Mouse (Mus musculus) thymus, postnatal 36 days (tissue): ENCODE measurements around the gene Pnpla7.
A peak's percentile ranks its signal among the peaks of the same experiment; 100 is the strongest.
"Not testable (repeated sequence)": the region's sequence is repeated elsewhere in the genome, so short reads cannot be mapped to it uniquely, and the experiment has no call there.

Experiments
- DNase-seq, 2 experiments: peaks; one replicate each; pipeline ENCODE4 v3.0.0; 2022; ENCODE audit warnings: mixed read lengths in 2 of 2

Gene Pnpla7

DNA sequence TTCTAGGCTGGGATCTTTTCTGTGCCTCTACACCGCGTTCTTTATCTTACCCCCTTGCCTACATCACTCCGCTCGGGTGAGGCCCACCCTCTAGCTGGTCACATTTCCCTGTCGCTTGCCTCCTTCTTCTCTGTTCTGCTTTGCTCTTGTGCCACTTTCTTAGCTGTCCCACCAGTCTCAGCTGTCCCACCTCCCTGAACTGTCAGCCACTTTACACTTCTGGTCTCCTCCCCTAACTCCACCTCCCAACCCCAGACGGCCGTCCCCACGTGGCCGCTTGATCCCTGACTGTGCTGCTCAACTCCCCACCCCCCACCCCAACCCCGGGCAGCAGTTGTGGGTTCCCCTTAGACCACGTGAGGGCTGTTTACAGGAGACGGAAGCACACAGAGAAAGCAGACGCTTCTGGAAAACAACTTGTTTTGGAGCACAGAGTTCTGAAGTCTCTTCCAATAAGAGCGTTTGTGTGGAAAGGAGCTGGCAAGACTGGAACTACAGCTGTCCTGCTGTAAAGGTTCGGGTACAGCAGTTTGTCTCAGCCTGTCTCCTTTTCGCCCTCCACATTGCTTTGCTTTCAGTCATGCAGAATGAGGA lies at the start of gene Pnpla7:
Gene Pnpla7, plus strand, starts transcription at position 330 of the 594 bp plus-strand sequence.
- peak; percentile 78 to 87 for DNase-seq

DNA sequence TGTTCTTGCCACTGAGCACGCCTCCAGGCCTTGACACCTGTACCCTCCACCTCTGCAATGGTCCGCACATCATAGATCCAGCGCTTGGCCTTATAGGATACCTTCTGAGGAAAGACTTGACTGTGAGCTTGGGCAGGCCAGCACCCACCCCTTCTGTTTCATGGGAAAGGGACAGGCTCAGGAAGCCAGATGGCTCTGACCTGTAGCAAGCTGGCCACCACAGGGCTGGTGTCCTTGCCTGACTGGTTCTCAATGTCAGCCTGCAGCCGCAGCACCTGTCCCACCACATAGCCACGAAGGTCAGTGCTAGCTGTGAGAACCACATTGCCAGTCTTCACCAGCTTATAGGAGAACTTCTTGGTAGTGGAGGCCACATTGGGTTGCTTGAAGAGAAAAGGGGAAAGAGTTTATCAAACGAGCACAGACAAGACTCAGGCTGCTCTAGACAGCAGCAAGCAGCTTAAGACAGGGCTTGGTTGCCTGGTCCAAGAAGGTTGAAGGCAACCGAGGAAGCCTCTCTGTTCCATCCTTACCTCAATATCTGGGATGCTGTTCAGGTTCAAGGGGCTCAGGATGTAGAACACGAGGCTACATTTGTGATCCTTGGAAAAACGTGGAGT lies 49.4 kb upstream of the Pnpla7 start:
- no peak for DNase-seq

DNA sequence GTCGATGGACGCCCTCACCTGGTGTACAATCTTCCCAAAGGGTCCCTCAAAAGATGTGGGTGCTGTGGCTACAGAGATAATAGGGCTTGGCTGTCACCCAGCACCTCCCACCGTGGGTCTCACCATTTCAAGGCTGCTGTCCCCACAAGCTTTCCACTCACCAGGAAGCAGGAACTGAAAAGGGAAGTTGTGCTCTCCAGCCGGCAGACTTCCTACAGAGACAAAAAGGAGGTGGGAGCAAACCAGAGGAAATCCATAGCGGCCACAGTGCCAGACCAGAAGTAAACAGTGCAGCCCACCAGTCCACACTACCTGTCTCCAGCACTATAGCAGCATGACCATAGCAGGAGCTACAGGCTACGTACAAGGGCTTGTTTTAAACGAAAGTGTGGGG lies 48.9 kb upstream of the Pnpla7 start:
- DNase-seq: no peak

DNA sequence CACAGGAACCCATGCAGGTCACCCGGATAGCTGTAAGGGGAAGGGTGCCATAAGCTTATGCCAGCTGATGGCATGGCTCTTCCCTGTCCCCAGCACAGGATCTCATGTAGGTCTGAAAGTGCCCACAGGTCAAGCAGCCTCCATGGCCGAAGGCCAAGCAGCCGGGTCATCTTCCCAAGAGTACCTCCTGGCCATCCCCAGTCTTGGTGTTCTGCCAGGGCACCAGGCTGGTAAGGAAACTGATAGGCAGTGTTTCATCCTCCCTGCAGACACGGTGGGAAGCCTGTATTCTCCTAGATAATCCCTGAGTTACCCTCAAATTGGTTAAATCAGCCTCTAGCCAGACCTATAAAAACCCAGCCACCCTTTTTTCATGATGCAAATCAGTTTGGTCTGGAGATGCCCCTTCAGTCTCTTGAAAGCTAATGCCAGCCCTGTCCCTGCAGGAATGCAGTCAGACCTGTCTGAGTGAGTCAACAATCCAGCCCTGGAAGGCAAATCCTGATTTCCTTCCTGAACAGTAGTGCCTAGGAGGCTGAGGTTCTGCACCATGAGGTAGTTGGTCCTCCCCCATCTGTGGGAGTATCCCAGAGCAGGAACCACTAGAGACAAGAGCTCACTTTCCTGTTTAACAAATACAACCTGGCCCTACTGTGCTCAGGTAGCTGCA lies 47.9 kb upstream of the Pnpla7 start:
- DNase-seq: no peak

DNA sequence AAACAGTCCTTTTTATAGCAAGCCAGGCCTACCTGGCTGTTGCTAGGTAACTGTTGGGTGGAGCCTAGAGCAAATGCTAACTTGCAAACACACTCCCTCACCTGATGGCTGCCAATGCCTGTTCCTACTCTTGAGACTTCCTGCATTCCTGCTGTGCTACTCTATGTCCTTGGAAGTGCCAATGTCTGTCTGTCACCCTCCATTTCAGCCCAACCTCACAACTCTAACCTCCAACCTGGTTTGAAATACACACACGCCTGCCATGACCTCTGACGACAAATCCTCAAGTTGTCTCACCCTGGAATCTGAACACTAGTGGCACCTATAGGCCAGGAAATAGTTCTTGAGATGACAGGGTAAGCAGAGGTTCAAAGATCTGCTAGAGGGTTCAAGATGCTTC lies 46.7 kb upstream of the Pnpla7 start:
- DNase-seq: no peak

DNA sequence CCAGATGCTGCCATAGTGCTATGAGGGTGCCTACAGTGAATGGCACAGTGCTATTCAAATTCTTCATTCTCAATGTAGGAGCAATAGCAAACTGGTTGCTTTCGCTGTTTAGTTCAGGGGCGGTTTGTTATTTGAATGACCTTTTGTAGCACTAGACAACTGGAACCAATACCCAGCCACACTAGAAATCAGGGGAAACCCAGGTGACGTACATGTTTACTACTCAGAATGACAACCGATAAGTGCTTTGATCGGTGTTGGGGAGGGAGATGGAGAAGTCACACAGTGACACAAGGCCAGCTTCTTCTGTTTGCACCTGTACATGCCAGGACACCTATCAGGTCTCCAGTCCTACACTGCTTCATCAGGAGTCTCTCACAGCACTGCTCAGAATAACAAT lies 46.2 kb upstream of the Pnpla7 start:
- no peak for DNase-seq

DNA sequence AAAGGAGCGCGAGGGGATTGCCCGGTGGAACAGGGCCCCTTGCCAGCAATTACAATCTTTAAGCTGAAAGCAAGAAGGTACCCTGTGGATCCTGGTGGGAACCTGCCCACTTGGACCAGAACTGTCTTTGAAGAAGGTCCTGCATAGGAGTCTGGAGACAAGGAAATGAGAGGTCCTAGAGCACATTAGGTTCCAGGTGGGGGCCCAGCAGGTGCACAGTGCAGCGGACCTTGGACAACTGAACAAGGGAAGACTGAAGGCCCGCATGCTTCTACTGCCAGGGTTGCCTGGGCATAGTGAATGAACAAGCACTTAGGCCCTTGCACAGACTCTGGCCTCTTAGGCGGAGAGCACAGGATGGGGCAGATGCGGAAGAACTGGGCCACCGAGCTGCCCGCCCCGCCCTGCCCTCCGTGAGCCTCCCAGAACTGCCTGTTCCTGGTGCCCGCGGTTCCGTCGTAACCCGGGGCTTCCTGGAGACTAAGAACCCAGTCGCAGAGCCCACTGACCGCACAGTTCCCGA lies 41.3 kb upstream of the Pnpla7 start:
- DNase-seq: no peak

DNA sequence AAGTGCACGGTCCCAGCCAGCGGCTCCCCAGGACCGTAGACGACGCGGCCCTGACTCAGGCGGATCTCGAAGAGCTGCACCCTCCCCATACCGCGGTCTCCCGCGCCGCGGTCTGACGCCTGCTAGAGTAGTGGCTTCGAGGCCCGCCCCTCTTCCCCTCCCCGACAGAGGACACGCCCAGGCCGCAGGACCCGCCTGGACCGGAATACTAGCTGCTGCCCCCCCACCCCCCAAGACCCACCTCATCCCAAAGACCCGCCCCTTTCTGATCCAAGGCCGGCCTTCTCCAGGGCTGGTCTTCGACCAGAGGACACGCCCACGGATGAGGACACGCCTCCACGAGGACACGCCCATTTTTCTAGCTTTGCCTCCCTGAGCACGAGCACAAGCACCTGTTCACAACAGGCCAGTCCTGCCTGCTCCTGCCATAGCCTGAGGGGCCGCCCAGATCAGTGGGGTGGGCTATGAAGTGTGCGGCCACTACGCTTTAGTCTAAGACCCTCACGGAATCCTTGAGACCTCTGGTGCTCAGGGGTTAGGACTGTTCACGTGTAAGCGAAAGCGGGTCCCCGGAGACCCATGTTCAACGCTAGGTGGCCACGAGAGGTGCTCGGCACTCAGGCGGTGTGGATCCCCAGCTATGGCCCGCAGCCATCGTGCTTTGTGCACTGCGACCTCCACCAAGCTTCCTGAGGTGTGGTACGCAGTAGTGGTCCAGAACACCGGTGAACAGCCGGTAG lies 40.6 kb upstream of the Pnpla7 start, which contains the start of gene Arrdc1:
Gene Arrdc1, minus strand, starts transcription at position 196 of the 740 bp plus-strand sequence.
- DNase-seq: peak; percentile 94 to 95

DNA sequence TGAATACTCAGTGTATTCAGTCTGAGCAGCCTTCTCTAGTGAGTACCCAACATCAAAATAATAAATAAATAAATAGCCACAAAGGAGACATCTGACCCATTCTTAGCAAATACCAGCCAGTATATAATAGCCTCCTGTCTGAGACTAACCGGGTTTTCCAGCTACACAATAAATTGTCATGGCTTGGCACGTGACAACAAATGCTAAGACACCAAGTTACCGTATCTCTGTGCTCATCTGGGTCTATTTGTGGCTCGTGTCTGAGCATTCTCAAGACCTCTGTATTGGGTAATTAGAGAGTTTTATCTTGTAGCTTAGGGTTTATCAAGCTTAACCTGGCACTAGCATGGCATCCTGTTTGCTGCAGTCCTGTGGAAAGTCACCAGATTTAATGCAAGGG lies 33.7 kb upstream of the Pnpla7 start:
- DNase-seq: no peak

DNA sequence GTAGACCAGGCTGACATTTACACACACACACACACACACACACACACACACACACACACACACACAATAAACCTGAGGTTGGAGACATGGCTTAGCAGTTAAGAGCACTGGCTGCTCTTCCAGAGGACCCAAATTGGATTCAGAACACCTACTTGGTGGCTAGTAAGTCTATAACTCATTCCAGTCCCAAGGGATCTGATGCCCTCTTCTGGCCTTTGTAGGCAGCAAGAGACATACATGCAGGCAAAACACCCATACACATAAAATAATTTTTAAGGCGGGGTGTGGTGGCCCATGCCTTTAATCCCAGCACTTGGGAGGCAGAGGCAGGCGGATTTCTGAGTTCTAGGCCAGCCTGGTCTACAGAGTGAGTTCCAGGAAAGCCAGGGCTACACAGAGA lies 31.5 kb upstream of the Pnpla7 start:
- DNase-seq: peak; percentile 18 to 27

DNA sequence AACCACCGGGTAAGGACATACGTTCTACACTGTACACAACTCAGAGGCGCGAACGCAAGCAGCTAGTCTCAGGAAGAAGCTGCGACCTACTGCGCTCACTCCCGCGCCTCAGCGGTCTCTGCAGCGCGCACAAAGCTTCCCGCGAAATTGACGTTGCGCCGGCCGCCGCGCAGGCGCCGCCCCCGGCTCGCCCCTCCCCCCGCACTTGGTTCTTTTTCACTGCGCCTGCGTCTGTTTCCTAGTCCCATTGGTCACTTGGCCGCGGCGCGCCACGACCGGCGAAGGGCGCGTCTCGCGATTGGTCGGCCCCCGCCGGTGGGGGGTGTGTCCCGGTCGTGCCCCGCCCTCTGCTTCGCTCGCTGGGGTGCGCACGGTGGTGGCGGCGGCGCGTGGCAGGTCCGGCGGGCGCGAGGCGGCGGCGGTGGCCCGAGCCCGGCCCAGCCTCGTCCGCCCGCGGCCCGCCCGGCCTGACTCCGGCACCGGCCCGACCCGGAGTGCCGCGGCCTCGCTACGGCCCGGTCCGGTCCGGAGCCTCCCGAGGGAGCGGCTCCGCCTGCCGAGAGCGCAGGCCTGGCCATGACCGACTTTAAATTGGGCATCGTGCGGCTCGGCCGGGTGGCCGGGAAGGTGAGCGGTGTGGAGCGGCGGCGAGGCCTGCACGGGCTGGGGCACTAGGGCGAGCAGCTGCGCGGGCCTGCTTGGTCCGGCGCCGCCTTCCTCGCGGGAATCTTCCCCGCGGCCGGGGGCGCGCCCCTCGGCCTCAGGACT lies 26.2 kb upstream of the Pnpla7 start, which contains the start of gene Zmynd19:
Gene Zmynd19, plus strand, starts transcription at position 372 of the 768 bp plus-strand sequence.
- DNase-seq: peak; percentile 98

DNA sequence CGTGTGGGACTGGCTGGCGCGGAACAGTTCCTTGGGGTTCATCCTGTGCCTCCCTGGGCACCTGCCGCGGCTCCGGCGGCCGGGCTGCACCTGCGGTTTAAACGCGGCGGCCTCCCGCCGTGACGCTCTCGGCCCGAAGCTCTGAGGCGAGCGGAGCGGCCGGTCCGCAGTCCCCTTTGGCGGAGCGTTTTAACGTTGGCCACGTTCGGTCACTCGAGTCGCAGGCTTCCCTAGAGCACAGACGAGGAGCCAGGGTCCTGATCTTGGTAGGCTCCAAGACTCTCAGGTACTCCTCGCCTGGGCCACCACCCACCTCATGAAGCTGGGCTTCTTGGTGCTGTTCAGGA lies 25.7 kb upstream of the Pnpla7 start:
- DNase-seq: peak in 1 of 2 experiments; percentile 19

DNA sequence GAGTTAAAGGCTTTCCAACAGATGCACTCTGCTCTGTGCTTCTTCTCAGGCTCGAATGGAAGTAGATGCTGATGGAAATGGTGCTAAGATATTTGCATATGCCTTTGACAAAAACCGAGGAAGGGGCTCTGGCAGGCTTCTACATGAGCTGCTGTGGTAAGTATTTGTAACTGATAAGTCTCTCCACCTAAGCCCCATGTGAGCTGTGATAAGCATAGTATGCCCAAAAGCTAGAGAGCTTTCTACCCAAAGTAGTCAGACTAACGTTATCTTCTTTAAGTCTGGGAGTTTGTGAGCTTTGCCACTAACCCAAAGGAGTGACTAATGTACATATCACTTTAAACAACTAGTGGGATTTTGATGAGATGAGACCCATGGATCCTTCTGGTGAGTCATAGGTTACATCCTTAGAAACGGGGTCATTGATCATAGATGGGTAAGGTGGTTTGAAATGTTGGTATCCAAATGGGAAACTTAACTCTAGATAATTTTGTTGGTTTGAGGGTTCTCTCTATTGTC lies 23.2 kb upstream of the Pnpla7 start:
- DNase-seq: no peak

DNA sequence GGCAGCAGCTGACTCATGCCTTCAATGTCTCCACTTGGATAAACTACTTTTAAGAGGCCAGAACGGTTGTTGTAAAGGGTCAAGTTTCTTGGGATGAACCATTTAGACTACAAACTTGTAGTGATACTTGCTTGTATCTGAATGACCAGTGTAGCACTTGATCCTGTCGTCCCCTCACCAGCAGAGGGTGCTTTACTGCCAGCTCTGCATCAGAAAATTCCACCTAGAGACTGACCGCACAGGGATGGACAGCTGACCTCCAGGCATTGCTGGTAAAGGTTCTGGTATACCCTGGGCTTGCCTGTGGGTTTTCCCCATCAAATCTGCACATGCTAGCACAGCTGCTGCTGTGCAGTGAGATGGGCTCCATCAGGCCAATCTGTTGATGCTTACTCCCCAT lies 14.9 kb upstream of the Pnpla7 start:
- DNase-seq: no peak

DNA sequence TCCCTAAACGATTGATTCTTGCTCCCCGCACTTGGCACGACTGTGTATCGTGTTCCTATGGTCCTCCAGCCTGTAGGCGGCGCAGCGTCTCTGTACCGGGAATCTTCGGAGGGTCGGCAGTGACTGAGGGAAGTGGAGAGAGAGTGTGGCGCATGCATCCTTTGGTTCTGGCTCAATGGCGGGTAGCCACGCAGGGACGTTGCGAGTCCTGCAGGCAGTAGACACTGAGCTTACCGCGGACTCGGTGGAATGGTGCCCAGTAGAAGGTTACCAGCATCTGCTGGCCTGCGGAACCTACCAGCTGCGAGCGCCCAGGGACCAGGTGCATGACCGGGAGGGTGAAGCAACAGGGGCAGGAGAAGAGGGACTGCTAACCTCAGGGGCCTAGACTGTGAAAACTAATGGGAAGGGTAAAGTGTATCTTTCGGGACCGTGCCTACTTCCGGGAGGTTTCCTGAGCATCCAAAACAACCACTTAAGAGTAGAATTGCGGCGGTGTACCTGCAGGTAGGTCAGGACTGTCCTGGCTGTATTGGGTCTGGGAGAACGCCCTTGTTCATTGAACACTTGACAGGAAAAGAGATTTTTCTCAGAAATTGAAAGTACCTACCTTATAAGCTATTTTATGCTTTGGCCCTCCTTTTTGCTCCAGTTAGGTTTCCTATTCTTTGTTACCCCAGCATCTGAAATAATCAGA lies 13.4 kb upstream of the Pnpla7 start, which contains the start of gene Dph7:
Gene Dph7, plus strand, starts transcription at position 97 of the 697 bp plus-strand sequence.
- peak; percentile 83 to 85 for DNase-seq

DNA sequence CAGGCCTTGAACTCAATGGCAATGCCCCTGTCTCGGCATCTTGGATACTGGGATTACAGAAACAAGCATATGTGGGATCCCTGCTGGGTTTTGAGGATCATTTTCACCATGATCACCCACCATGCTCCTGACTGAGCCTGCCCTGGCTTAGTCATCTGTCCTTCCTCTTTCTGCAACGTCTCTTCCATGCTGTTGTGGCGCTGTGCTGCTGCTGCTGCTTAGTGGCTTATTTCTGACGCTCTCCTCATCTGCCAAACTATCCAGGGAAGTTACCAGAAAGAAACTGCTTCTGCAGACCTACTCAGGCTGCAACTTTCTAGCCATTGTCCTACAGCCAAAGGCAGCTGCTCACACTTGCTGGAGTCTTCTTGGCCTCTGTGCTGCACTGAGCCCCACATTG lies 5.4 kb upstream of the Pnpla7 start:
- no peak for DNase-seq

DNA sequence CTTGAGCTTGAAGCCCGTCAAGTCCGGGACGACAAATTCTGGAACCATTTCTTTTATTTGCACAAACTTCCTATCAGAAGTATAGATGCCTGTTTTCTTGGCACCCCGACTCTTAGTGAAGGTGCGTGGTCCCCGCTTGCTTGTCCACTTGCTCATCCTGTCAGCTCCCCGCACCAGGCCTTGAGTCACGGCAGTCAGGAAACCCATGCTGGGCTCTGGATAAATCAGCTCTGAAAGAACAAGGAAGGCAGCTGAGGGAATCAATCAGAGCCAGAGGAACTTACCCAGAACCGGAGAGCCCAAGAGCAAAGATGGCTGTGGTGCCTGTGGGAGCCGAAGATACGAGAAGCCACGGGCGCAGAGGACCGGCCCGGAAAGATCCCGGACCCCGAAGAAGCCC lies 1.4 kb upstream of the Pnpla7 start:
- not testable (repeated sequence) for DNase-seq

DNA sequence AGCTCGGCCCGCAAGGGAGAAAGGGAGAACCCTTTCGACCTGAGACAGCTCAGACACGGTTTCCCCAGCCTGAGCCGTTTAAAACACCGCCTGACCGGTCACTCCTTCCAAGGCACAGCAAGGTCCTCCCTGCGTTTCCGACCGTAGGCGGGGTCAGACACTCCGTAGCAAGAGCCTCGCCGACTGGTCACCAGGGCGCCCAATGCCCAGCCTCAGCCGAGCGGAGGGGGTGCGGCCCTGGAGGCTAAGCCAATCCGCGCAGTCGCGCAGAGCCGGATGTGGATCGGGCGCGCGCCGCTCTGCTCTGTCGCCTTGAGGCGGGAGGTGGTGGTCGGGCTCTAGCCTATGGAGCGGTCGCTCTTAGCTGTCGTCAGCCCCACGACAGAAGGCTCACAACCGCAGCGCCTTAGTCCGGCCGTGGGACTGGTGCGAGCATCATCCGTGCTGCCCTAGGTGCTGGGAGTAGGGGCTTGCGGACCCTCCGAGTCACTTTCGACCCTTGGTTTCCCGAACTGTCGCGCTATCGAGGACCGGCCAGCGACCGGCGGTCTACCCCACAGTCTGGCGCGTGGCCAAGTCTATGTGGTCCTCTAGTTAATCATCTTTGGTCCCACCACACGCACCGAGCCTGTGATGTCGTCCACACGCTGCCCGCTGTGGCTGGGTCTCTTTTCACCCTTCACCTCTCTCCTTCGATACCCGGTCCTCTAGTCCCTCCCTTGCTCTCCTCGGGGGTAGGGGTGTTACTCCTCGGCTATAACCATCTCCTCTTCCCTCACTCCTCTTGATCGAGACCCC lies 728 bp upstream of the Pnpla7 start, which contains the start of gene Mrpl41:
Gene Mrpl41, minus strand, starts transcription at position 193 of the 798 bp plus-strand sequence.
- peak; percentile 92 to 97 for DNase-seq

DNA sequence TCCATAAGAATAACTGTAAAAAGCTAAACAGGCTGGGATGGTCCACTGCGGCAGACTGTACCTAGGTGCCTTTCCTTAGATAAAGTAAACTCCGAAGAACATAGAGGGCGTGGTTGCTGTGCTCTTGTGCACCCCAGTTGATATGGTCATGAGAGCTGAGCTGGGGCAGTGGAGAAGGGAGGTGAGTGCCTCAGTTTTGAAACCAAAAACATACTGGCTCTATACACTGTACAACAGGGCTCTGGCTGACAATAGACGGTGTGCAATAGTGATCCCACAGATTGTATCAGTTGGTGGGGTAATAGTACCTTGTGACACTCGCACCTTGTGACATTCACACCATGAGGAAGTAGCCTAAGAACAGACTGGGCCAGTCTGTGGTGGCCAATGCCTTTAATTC lies 1.1 kb downstream of the Pnpla7 start:
- DNase-seq: no peak

DNA sequence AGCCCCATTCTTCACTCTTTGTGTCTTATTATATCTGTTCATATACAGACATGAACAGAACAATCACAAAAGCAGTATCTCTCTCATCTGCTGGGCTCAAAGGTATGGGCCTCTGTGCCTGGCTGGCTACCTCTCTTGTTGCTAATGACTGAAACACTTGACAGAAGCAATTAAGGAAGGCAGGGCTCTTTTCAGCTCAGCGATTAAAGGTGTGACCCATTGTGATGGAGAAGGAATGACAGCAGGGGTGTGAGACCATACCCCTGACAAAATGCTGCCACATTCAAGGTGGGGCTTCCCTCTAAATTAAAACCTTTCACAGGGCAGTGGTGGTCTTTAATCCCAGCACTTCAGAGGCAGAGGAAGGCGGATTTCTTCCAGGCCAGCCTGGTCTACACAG lies 11.9 kb downstream of the Pnpla7 start:
- no peak for DNase-seq

DNA sequence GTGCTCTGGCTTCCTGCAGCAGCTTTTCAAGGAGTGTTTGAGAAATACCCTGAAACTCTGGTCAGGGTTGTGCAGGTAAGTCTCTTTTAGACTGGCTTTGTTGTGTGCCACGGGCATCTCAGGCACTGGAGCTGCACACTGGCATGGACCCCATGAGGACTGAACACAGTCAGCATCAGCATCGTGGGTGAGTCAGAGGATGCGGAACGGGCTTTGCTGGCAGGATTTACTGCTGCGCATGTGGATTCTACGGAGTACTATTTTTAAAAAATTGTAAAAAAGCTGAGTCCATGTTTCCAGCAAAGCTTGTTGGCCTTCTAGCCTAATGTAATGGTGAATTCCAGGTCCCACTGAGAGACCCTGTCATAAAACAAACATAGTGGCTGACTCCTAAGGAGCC lies 19.5 kb downstream of the Pnpla7 start:
- DNase-seq: no peak
